Mouse (Mus musculus): ENCODE measurements around the gene Lsm12.

The Lsm12 gene

GRCm38 (mm10) chr11:102216056-102216885 lies 31.2 kb upstream of the Lsm12 start:
- 15% methylated on average over 12 of the region's 12 CpGs for WGBS

- 41% methylated on average over 11 of the region's 11 CpGs for WGBS
Measured at GRCm38 (mm10) chr11:102215511-102215910, 30.4 kb upstream of the Lsm12 start.

- WGBS = 47% methylated on average over 10 of the region's 10 CpGs
Measured at GRCm38 (mm10) chr11:102214430-102215156, 29.5 kb upstream of the Lsm12 start.

DNA sequence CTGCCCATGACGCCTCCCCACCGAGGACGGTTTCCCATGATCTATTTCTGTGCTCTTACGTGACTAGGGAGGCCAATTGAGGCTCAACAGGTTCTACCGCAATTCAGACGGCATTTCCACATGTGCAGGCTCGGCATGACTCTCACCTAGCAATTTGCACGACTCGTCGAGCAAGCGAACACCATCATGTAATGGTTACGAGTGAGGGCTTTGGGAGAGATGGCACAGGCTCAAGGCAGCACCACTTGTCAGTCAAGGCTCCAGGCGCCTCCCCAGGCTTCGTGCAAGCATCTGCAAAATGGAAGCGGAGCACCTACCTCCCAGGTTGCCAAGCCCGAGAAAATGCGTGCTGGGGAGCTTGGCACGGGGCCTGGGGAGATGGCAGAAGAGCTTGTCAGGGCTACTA lies 26.8 kb upstream of the Lsm12 start:
- WGBS = 42% methylated on average over 18 of the region's 18 CpGs

DNA sequence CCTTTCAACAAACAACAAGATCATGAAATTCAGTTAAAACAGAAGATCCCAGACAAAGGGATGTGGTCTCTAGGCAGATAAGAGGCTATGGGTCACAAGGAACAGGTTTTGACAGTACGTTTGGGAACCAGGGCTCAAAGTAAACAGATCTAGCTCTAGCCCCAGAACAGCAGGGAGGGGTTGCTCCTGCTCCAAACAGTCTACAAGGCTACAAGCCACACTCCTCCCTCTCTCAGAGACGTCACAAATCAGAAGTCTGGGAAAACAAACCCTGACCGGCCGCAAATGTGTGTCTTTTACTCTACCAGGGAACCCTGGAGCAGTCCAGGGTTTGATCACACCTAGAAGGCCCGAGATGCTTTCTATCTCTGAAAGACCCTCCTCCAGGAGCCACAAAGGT lies 25.9 kb upstream of the Lsm12 start:
- 66% methylated on average over 5 of the region's 5 CpGs for WGBS

DNA sequence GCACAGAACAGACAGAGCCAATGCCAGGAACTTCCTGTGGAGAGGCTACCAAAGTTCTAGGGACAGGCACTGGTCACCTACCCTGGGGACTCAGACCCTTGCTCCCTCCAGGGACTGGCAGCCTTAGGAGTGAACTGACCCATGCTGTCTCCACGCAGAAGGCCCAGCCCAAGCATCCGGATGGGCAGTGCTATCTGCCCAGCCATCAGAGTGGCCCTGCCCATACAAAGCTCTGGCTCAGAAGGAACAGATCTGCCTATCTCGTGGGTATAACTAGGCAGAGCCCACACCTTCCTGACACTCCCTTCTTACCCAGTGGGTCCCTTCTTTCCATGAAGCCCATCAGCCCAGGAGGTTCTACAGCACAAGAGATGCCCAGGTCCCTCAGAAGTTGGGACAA lies 25.1 kb upstream of the Lsm12 start:
- 59% methylated on average over 3 of the region's 3 CpGs for WGBS

DNA sequence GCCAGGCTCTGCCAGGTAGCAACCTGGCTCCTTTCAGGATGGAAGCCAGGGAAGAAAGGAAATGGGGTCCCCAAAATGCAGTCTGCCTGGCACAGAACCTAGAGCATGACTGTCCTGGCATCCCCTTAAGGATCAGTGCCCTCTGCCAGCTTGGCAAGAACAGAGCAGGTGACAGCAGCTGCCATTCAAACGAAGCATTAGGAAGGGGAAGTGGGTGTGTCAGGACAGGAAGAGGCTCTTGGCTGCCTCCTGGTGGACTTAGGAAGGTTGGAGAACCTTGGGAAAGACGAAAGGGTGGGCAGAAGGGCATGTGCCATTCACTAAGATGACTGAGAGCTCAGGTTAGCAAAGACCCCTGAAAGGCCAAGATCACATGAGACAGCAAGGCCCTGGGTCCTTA lies 24.6 kb upstream of the Lsm12 start:
- WGBS = 14% methylated on average over 2 of the region's 2 CpGs

DNA sequence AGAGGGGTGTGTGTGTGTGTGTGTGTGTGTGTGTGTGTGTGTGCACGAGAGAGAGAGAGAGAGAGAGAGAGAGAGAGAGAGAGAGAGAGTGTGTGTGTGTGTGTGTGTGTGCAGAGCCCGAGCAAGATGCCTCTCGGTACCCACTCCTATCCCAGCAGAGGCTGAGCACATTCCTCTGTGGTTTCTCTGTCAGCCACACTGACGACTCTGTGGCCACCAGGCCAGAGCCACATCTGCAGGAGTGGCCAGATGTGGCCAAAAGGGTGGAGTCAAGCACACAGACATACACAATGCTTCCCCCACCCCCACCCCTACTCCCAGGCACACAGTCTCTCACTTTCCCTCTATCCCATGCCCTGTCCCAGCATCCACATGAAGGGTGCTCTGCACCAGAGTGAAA lies 23.8 kb upstream of the Lsm12 start:
- WGBS = 35% methylated on average over 4 of the region's 4 CpGs

DNA sequence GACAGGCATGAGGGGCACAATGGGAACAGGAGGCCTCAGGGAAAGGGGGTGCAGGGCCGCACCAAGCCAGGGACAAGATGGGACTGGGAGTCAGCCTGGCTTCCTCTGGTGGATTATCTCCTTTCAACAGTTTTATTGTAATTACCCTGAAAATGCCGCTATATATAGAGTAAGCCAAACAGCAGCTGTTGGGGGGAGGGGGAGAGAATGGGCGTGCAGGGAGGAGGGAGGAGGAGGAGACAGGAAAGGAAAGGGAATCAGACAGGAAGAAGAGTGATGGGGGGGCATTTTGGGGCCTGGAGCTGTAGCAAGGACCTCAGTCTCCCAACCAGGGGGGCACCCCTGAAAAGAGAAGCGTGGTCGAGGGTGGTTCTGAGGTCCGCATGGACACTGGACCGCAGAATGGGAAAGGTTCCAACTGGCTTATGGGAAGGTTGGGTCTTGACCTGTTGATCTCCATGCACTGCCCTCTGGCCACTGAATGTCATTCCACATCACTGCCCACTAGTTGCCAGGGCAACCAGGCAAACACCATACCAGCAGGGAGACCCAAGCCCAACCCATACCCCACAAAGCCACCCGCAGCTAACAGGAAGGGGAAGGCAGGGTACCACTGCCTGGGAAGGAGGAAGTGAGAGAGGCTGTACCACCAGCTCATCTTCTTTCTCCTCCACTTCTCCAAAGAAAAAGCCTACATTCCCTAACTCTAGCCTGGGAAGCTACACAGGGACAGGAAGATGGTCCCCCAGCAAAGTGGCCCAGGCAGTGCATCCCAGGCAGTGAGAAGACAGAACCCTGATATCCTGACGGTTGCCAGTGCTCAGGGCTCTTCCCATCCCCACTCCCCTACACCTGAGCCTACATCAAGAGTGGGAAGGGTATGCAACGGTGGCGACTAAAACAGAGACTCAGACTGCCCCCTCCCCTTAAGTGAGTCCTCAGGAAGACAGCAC lies 23.0 kb upstream of the Lsm12 start:
- 33% methylated on average over 11 of the region's 11 CpGs for WGBS

GRCm38 (mm10) chr11:102206481-102206880 lies 21.4 kb upstream of the Lsm12 start:
- 55% methylated on average over 27 of the region's 30 CpGs for WGBS

DNA sequence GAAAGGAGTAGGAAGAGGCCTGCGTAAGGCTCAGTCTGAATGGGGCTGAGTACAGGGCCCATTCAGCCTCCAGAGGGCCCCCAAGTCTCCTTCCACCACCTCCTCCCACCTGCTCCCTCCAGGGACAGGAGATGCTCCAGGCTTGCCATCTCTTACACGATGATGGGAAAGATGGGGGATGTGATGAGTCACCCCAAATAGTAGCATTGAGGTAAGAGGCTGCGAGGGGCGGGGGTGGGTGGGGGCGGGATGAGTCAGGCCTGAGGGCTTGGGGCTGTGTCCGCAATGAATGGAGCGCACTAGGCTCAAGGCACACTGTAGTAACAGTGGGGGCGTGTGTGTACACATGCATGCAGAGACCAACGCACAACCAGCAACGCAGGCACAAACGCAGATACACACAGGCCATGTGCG lies 16.3 kb upstream of the Lsm12 start:
- 42% methylated on average over 12 of the region's 12 CpGs for WGBS

GRCm38 (mm10) chr11:102199856-102200255 lies 14.8 kb upstream of the Lsm12 start:
- WGBS = 87% methylated on average over 9 of the region's 9 CpGs

DNA sequence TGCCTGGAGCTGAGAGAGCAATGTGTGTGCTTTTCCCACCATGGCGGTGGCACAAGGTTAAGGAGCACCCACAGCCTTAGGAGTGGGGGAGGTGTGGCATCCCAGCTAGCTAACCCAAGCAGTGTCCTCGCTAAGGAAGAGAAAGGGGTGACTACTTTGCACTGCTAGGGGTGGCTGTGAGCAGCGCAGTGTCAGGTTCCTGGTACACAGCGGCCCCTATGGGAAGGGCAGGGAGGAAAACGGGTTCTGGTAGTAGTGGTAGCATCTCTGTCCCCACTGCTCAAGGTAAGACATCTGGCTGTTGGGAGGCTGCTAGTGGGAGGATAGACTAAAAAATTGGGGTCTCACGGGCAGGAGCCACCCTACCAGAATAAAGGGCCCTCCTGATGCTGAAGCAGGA lies 13.1 kb upstream of the Lsm12 start:
- WGBS = 66% methylated on average over 6 of the region's 6 CpGs

GRCm38 (mm10) chr11:102196018-102196797 lies 11.1 kb upstream of the Lsm12 start:
- 67% methylated on average over 21 of the region's 21 CpGs for WGBS

GRCm38 (mm10) chr11:102193657-102194440 lies 8.8 kb upstream of the Lsm12 start:
- WGBS = 76% methylated on average over 9 of the region's 9 CpGs

- 66% methylated on average over 4 of the region's 4 CpGs for whole genome bisulfite sequencing
Measured at GRCm38 (mm10) chr11:102190848-102191247, 5.8 kb upstream of the Lsm12 start.

DNA sequence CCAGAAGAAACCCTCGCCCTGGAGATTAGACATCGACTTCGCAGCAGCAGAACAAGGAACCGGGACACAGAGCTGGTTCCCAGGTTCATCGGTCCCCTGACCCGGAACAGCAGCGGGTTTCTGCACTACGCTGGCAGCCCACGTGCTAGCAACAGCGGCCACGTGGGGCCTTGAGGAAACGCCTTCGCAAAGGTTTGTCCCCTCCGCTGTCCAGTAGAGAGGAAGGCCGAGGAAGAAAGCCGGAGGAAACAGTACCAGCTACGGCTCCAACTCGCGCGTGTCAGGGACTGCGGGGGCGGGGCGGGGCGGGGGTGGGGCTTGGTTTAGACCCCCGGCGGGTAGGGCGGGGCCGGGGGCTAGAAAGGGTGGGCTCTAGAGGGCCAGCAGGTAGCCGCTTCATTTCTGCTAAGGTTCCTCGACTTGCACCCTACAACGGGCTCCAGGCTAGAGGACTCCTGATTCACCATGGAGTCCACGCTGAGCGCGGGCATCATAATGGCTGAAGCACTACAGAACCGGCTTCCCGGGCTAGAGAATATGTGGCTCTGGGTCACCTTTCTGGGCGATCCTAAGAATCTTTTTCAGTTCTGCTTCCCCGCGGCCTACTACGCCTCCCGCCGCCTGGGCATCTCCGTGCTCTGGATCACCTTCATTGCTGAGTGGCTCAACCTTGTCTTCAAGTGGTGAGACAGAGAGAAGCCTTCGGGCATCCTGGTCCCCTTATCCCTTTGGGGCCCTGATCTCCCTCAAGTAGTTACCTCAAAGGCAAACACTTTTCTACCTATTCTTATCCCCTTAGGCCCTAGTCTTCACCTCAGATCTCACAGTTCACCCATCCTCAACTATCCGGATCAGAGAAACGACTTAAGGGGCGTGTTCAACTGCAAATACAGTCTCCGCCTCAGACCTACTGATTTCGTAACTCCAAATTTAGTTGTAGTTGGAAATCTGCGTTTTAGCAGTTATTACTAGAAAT lies 4.7 kb upstream of the Lsm12 start, which contains the start of gene G6pc3:
G6pc3 (plus strand) TSS at position 160 of the 976 bp plus-strand sequence.
- WGBS = 1% methylated on average over 50 of the region's 50 CpGs

- 64% methylated on average over 6 of the region's 6 CpGs for WGBS
Measured at GRCm38 (mm10) chr11:102188980-102189379, 3.9 kb upstream of the Lsm12 start.

GRCm38 (mm10) chr11:102186235-102186634 lies 1.1 kb upstream of the Lsm12 start:
- WGBS = 69% methylated on average over 1 of the region's 1 CpGs

Data from cerebral cortex, adult 2 months (tissue).